Mouse (Mus musculus): Measurements from ENCODE around the gene Arid1a.
"Not testable (repeated sequence)": the region's sequence is repeated elsewhere in the genome, so short reads cannot be mapped to it uniquely, and the experiment has no call there.

Gene Arid1a

GRCm38 (mm10) chr4:133656294-133656693, 100.3 kb downstream of the Arid1a start:
- no peak for DNase-seq (ENCODE audit: inconsistent age in 2 of 2, low spot score in 1 of 2)

- not testable (repeated sequence) for DNase-seq (ENCODE audit: inconsistent age in 2 of 2, low spot score in 1 of 2)
Measured at GRCm38 (mm10) chr4:133654070-133654469, 102.5 kb downstream of the Arid1a start.

GRCm38 (mm10) chr4:133652746-133653145, 103.8 kb downstream of the Arid1a start:
- no peak for DNase-seq (ENCODE audit: inconsistent age in 2 of 2, low spot score in 1 of 2)

GRCm38 (mm10) chr4:133651986-133652385, 104.6 kb downstream of the Arid1a start:
- peak in 1 of 2 experiments; percentile 72 for DNase-seq (ENCODE audit: inconsistent age in 2 of 2, low spot score in 1 of 2)

- DNase-seq (ENCODE audit: inconsistent age in 2 of 2, low spot score in 1 of 2) = no peak
Measured at GRCm38 (mm10) chr4:133651445-133651844, 105.1 kb downstream of the Arid1a start.

GRCm38 (mm10) chr4:133649989-133650699, 106.4 kb downstream of the Arid1a start, which contains the start of gene Zdhhc18:
TSS of gene Zdhhc18 (minus strand) at chr4:133650154.
- peak; percentile 79 to 94 for DNase-seq (ENCODE audit: inconsistent age in 2 of 2, low spot score in 1 of 2)

GRCm38 (mm10) chr4:133649464-133649863, 107.1 kb downstream of the Arid1a start:
- DNase-seq (ENCODE audit: inconsistent age in 2 of 2, low spot score in 1 of 2) = not testable (repeated sequence)

GRCm38 (mm10) chr4:133645680-133646079, 110.9 kb downstream of the Arid1a start:
- no peak for DNase-seq (ENCODE audit: inconsistent age in 2 of 2, low spot score in 1 of 2)

- DNase-seq (ENCODE audit: inconsistent age in 2 of 2, low spot score in 1 of 2) = no peak
Measured at GRCm38 (mm10) chr4:133645195-133645594, 111.4 kb downstream of the Arid1a start.

GRCm38 (mm10) chr4:133634043-133634410, 122.5 kb downstream of the Arid1a start:
- no peak for DNase-seq (ENCODE audit: inconsistent age in 2 of 2, low spot score in 1 of 2)

GRCm38 (mm10) chr4:133633332-133634042, 123.1 kb downstream of the Arid1a start:
- DNase-seq (ENCODE audit: inconsistent age in 2 of 2, low spot score in 1 of 2) = peak; percentile 92 to 96

- peak; percentile 66 to 71 for DNase-seq (ENCODE audit: inconsistent age in 2 of 2, low spot score in 1 of 2)
Measured at GRCm38 (mm10) chr4:133632483-133633327, 123.9 kb downstream of the Arid1a start.

- DNase-seq (ENCODE audit: inconsistent age in 2 of 2, low spot score in 1 of 2) = peak; percentile 18 to 52
Measured at GRCm38 (mm10) chr4:133631769-133632411, 124.7 kb downstream of the Arid1a start.

GRCm38 (mm10) chr4:133631071-133631768, 125.3 kb downstream of the Arid1a start:
- DNase-seq (ENCODE audit: inconsistent age in 2 of 2, low spot score in 1 of 2) = peak; percentile 23 to 69

GRCm38 (mm10) chr4:133630326-133630920, 126.1 kb downstream of the Arid1a start:
- DNase-seq (ENCODE audit: inconsistent age in 2 of 2, low spot score in 1 of 2) = peak in 1 of 2 experiments; percentile 7

- DNase-seq (ENCODE audit: inconsistent age in 2 of 2, low spot score in 1 of 2) = no peak
Measured at GRCm38 (mm10) chr4:133629191-133629590, 127.4 kb downstream of the Arid1a start.
